ENCODE assay signal across 8 mouse cellular contexts in genomic region chr3:89322514-89323165, GRCm38 (mm10). TPM values are rescaled to one million over a fixed set of nuclear protein-coding genes. Genes with fewer than 3 reads are reported as not detected.
DNase-seq lines count a peak whose midpoint lies in the region; ATAC-seq and TF ChIP-seq lines count a peak whose summit lies in the region.

Gene Efna3 (minus strand): TSS chr3:89322965.

- peak; percentile 46 for ATAC-seq in hindbrain, embryonic 13.5 days (ENCODE audit: low FRiP score)
- ATAC-seq in lung, embryonic 16.5 days (ENCODE audit: low read depth), result peak; percentile 56

- TF ChIP-seq CTCF in MEL (IDR thresholded peaks at IDR 0.05 in 2 of 3, conservative IDR thresholded peaks at IDR 0.05 in 1 of 3; ENCODE audit: control insufficient read depth in 1 of 3, insufficient read depth in 1 of 3, low read depth in 2 of 3, low read length in 3 of 3, poor library complexity in 1 of 3, severe bottlenecking in 1 of 3), result no peak
- TF ChIP-seq CTCF in brain, embryonic 14.5 days (IDR thresholded peaks at IDR 0.05; ENCODE audit: borderline replicate concordance, extremely low read depth, insufficient read depth, insufficient read length), result no peak

- H3K36me3 ChIP-seq in MEL (ENCODE audit: control insufficient read depth in 1 of 2, insufficient read depth in 2 of 2, low read length in 2 of 2), result no peaks in the 10 kb centered on the region
- no peaks in the 10 kb centered on the region for H3K36me3 ChIP-seq in hindbrain, embryonic 13.5 days
- H3K36me3 ChIP-seq in lung, embryonic 16.5 days (ENCODE audit: control insufficient read depth, insufficient read depth, low read length), result no peaks in the 10 kb centered on the region

- no peak for TF ChIP-seq RAD21 in MEL (IDR thresholded peaks at IDR 0.05; ENCODE audit: low read depth, low read length)

- H3K27me3 ChIP-seq in MEL (ENCODE audit: control insufficient read depth in 1 of 2, insufficient read depth in 2 of 2, low read length in 2 of 2), result peaks cover 15 to 22% of the 10 kb centered on the region in 2 experiments
- peaks cover 35% of the 10 kb centered on the region for H3K27me3 ChIP-seq in hindbrain, embryonic 13.5 days
- peaks cover 39% of the 10 kb centered on the region for H3K27me3 ChIP-seq in lung, embryonic 16.5 days (ENCODE audit: control insufficient read depth, insufficient read depth, low read depth, low read length)

- DNase-seq in MEL (ENCODE audit: low read depth, low spot score) (peak; percentile 83), adipocyte (ENCODE audit: low spot score) (no peak)
- DNase-seq in brain, embryonic 14.5 days (ENCODE audit: low read depth), result peak; percentile 94
- peak; percentile 80 to 85 for DNase-seq in frontal cortex, postnatal 14 days (ENCODE audit: low spot score in 2 of 2)
- DNase-seq in layer of hippocampus, postnatal 14 days (ENCODE audit: low spot score in 2 of 2), result peak; percentile 85 to 87
- DNase-seq in right cerebral cortex, adult 18-20 months, result peak; percentile 91

- peak within 1 kb of the TSS; percentile 59 to 74 for H3K4me3 ChIP-seq in MEL (ENCODE audit: control insufficient read depth in 1 of 2, insufficient read depth in 1 of 2, low read depth in 2 of 2, low read length in 2 of 2)
- peak within 1 kb of the TSS; percentile 78 for H3K4me3 ChIP-seq in hindbrain, embryonic 13.5 days
- H3K4me3 ChIP-seq in lung, embryonic 16.5 days (ENCODE audit: low read length), result peak within 1 kb of the TSS; percentile 56

- TF ChIP-seq EP300 in MEL (IDR thresholded peaks at IDR 0.05; ENCODE audit: low read depth in 1 of 2, low read length in 2 of 2), result no peak

- H3K4me1 ChIP-seq in MEL (ENCODE audit: control insufficient read depth in 1 of 2, insufficient read depth in 2 of 2, low read length in 2 of 2), result peaks cover 7 to 8% of the 10 kb centered on the region in 2 experiments
- H3K4me1 ChIP-seq in hindbrain, embryonic 13.5 days (replicated peaks), result peaks cover 54% of the 10 kb centered on the region
- H3K4me1 ChIP-seq in lung, embryonic 16.5 days (replicated peaks; ENCODE audit: control insufficient read depth, insufficient read depth, low read length), result peaks cover 37% of the 10 kb centered on the region

- H3K9ac ChIP-seq in MEL (ENCODE audit: control insufficient read depth, low read depth, low read length, poor library complexity, severe bottlenecking), result peak within 1 kb of the TSS; percentile 51
- peak within 1 kb of the TSS; percentile 95 for H3K9ac ChIP-seq in hindbrain, embryonic 13.5 days
- peak within 1 kb of the TSS; percentile 60 for H3K9ac ChIP-seq in lung, embryonic 16.5 days (ENCODE audit: low read length)

- H3K27ac ChIP-seq in MEL (ENCODE audit: control insufficient read depth, low read depth, low read length), result no peak within 1 kb of the TSS
- H3K27ac ChIP-seq in hindbrain, embryonic 13.5 days, result peak within 1 kb of the TSS; percentile 97
- H3K27ac ChIP-seq in lung, embryonic 16.5 days (ENCODE audit: low read length), result no peak within 1 kb of the TSS

- H3K4me2 ChIP-seq in hindbrain, embryonic 13.5 days, result peak within 1 kb of the TSS; percentile 76
- H3K4me2 ChIP-seq in lung, embryonic 16.5 days (ENCODE audit: low read depth, low read length), result peak within 1 kb of the TSS; percentile 92

- no peaks in the 10 kb centered on the region for H3K79me2 ChIP-seq in MEL (ENCODE audit: control insufficient read depth, insufficient read depth, low read length, poor library complexity)

- WGBS in hindbrain, embryonic 13.5 days, result under 1% methylated on average over 45 of the region's 53 CpGs
- under 1% methylated on average over 49 of the region's 53 CpGs for WGBS in lung, embryonic 16.5 days

- no peak; a peak in 1 of 4 replicates for TF ChIP-seq POLR2A in MEL (IDR thresholded peaks at IDR 0.05; ENCODE audit: control insufficient read depth in 1 of 2, insufficient read depth in 1 of 2, low read depth in 1 of 2, low read length in 2 of 2, poor library complexity in 1 of 2)
- peak; percentile 42; the same call in 1 of the 2 replicates for TF ChIP-seq POLR2A in brain, embryonic 14.5 days (IDR thresholded peaks at IDR 0.05; ENCODE audit: borderline replicate concordance, extremely low read depth, insufficient read depth, insufficient read length, poor library complexity, severe bottlenecking)

- no peaks in the 10 kb centered on the region for H3K9me3 ChIP-seq in MEL (replicated peaks; ENCODE audit: insufficient read depth, low read length)
- H3K9me3 ChIP-seq in hindbrain, embryonic 13.5 days, result no peaks in the 10 kb centered on the region
- H3K9me3 ChIP-seq in lung, embryonic 16.5 days (ENCODE audit: control insufficient read depth, low read length), result no peaks in the 10 kb centered on the region

TF ChIP-seq in MEL, 35 proteins besides CTCF, POLR2A, EP300 and RAD21:
- TF ChIP-seq HCFC1 (IDR thresholded peaks at IDR 0.05; ENCODE audit: low read depth, low read length) (0 out of 2 replicates have a peak, but pooled peaks have one; percentile 31), USF1 (IDR thresholded peaks at IDR 0.05; ENCODE audit: low read depth, low read length) (0 out of 2 replicates have a peak, but pooled peaks have one; percentile 30), ETS1 (IDR thresholded peaks at IDR 0.05; ENCODE audit: low read depth, low read length) (no peak), MXI1 (IDR thresholded peaks at IDR 0.05; ENCODE audit: low read depth, low read length) (peak; percentile 43; the same call in 1 of the 2 replicates)

RNA-seq across cellular contexts. Expression of gene Efna3, which starts in this region (rescaled TPM):
- 0.54 and 0.78 TPM in 2 replicates for total RNA-seq in MEL (2012; rRNA removed)
- polyA plus RNA-seq in MEL (2012; ENCODE audit: insufficient read depth in 1 of 2, insufficient read length in 2 of 2, low read depth in 1 of 2, low replicate concordance in 2 of 2, missing spikeins in 1 of 2), result 1 to 10 TPM in 1 of 2 experiments, not detected in 1; 1.2 TPM
- polyA plus RNA-seq in brain, embryonic 14.5 days (2012; rRNA removed), result 59.4 and 60.3 TPM in 2 replicates
- polyA plus RNA-seq in hindbrain, embryonic 13.5 days (2015; fragmentation: Nextera tagmentation; extraction: Ambion mirVana), result 46.8 and 49.7 TPM in 2 replicates
- 10 to 100 TPM; 57.8 to 62.7 TPM for total RNA-seq in layer of hippocampus, postnatal 14 days (2021)
- 7.1 and 7.5 TPM in 2 replicates for polyA plus RNA-seq in lung, embryonic 16.5 days (2015; fragmentation: Nextera tagmentation; extraction: Ambion mirVana)

Comparison
In these comparisons a context has a peak if more than half of its experiments do, and no peak if none do; other contexts are left out.
1. RNA of gene Efna3 (total RNA-seq): 57.8 to 62.7 TPM in layer of hippocampus, postnatal 14 days; 0.54 to 0.78 TPM in MEL; every median in the first group is over 10 times any median in the second.
2. Peak in every context shown above with its lines, with median percentiles within 50 percentile points of each other: H3K4me3 ChIP-seq and H3K9ac ChIP-seq.